Mouse (Mus musculus): ENCODE measurements around the gene Gapdh. TPM values are rescaled to one million over a fixed set of nuclear protein-coding genes. Genes with fewer than 3 reads are reported as not detected.

Gapdh gene
- polyA plus RNA-seq, 2 experiments: 1,040 to 1,875 TPM

GRCm38 (mm10) chr6:125142436-125142835, 23.8 kb downstream of the Gapdh start:
- Histone ChIP-seq H3K27me3 (ENCODE audit: control insufficient read depth, insufficient read depth, low read length) (no peaks in the 10 kb centered on the region), H3K9me3 (ENCODE audit: control insufficient read depth, low read length) (no peaks in the 10 kb centered on the region), H3K4me3 (ENCODE audit: insufficient read depth in 1 of 2, low read depth in 2 of 2, low read length in 2 of 2) (no peak overlapping the region), H3K9ac (replicated peaks) (no peak overlapping the region), H3K4me2 (ENCODE audit: low read depth) (no peak overlapping the region), H3K27ac (no peak overlapping the region), H3K36me3 (replicated peaks; ENCODE audit: control insufficient read depth, insufficient read depth, low read depth) (peaks cover 48% of the 10 kb centered on the region), H3K4me1 (replicated peaks; ENCODE audit: control insufficient read depth in 2 of 2, insufficient read depth in 2 of 2, low read length in 1 of 2) (peaks cover 16 to 20% of the 10 kb centered on the region in 2 experiments)
- TF ChIP-seq CTCF (IDR thresholded peaks at IDR 0.05; ENCODE audit: low read depth): no peak
- TF ChIP-seq EP300 (IDR thresholded peaks at IDR 0.05; ENCODE audit: low read depth): no peak
- DNase-seq (ENCODE audit: low read depth in 3 of 3, low spot score in 3 of 3): no peak
- 87% methylated on average over 8 of the region's 8 CpGs for WGBS (ENCODE audit: insufficient replicate concordance)
- no peak for ATAC-seq (ENCODE audit: insufficient read depth)

GRCm38 (mm10) chr6:125139747-125140146, 26.5 kb downstream of the Gapdh start:
- no peak overlapping the region for H3K4me3 ChIP-seq (ENCODE audit: insufficient read depth in 1 of 2, low read depth in 2 of 2, low read length in 2 of 2)
- DNase-seq (ENCODE audit: low read depth in 3 of 3, low spot score in 3 of 3): no peak
- 77% methylated on average over 7 of the region's 7 CpGs for WGBS (ENCODE audit: insufficient replicate concordance)
- no peaks in the 10 kb centered on the region for H3K27me3 ChIP-seq (ENCODE audit: control insufficient read depth, insufficient read depth, low read length)
- ATAC-seq (ENCODE audit: insufficient read depth): no peak
- H3K4me1 ChIP-seq (replicated peaks; ENCODE audit: control insufficient read depth in 2 of 2, insufficient read depth in 2 of 2, low read length in 1 of 2): peaks cover 3 to 4% of the 10 kb centered on the region in 2 experiments; a peak in 3 of 4 replicates
- peaks cover 69% of the 10 kb centered on the region for H3K36me3 ChIP-seq (replicated peaks; ENCODE audit: control insufficient read depth, insufficient read depth, low read depth)
- H3K4me2 ChIP-seq (ENCODE audit: low read depth): no peak overlapping the region
- no peak for TF ChIP-seq CTCF (IDR thresholded peaks at IDR 0.05; ENCODE audit: low read depth)
- no peak for TF ChIP-seq EP300 (IDR thresholded peaks at IDR 0.05; ENCODE audit: low read depth)
- no peaks in the 10 kb centered on the region for H3K9me3 ChIP-seq (ENCODE audit: control insufficient read depth, low read length)
- no peak overlapping the region for H3K9ac ChIP-seq (replicated peaks)
- no peak overlapping the region for H3K27ac ChIP-seq

- Histone ChIP-seq H3K27ac (no peak overlapping the region), H3K36me3 (replicated peaks; ENCODE audit: control insufficient read depth, insufficient read depth, low read depth) (peaks cover 80% of the 10 kb centered on the region), H3K4me1 (replicated peaks; ENCODE audit: control insufficient read depth in 2 of 2, insufficient read depth in 2 of 2, low read length in 1 of 2) (peaks cover 3 to 5% of the 10 kb centered on the region in 2 experiments; a peak in 2 of 4 replicates), H3K4me3 (ENCODE audit: insufficient read depth in 1 of 2, low read depth in 2 of 2, low read length in 2 of 2) (no peak overlapping the region), H3K4me2 (ENCODE audit: low read depth) (no peak overlapping the region), H3K9ac (replicated peaks) (no peak overlapping the region), H3K27me3 (ENCODE audit: control insufficient read depth, insufficient read depth, low read length) (no peaks in the 10 kb centered on the region), H3K9me3 (ENCODE audit: control insufficient read depth, low read length) (no peaks in the 10 kb centered on the region)
- WGBS (ENCODE audit: insufficient replicate concordance): 83% methylated on average over 19 of the region's 19 CpGs
- ATAC-seq (ENCODE audit: insufficient read depth): no peak
- DNase-seq (ENCODE audit: low read depth in 3 of 3, low spot score in 3 of 3): no peak
- no peak for TF ChIP-seq EP300 (IDR thresholded peaks at IDR 0.05; ENCODE audit: low read depth)
- peak; percentile 75 for TF ChIP-seq CTCF (IDR thresholded peaks at IDR 0.05; ENCODE audit: low read depth)
These were observed 29.1 kb downstream of the Gapdh start for GRCm38 (mm10) chr6:125137002-125137671.

- ATAC-seq (ENCODE audit: insufficient read depth): no peak
- peak overlapping the region; percentile 99 for H3K4me2 ChIP-seq (ENCODE audit: low read depth)
- no peaks in the 10 kb centered on the region for H3K9me3 ChIP-seq (ENCODE audit: control insufficient read depth, low read length)
- DNase-seq (ENCODE audit: low read depth in 3 of 3, low spot score in 3 of 3): no peak
- H3K4me3 ChIP-seq (ENCODE audit: insufficient read depth in 1 of 2, low read depth in 2 of 2, low read length in 2 of 2): peak overlapping the region; percentile 91 to 92
- TF ChIP-seq CTCF (IDR thresholded peaks at IDR 0.05; ENCODE audit: low read depth) (no peak), EP300 (IDR thresholded peaks at IDR 0.05; ENCODE audit: low read depth) (no peak)
- 4% methylated on average over 11 of the region's 11 CpGs for WGBS (ENCODE audit: insufficient replicate concordance)
- H3K36me3 ChIP-seq (replicated peaks; ENCODE audit: control insufficient read depth, insufficient read depth, low read depth): peaks cover 59% of the 10 kb centered on the region
- no peaks in the 10 kb centered on the region for H3K27me3 ChIP-seq (ENCODE audit: control insufficient read depth, insufficient read depth, low read length)
- peak overlapping the region; percentile 89 for H3K9ac ChIP-seq (replicated peaks)
- peak overlapping the region; percentile 41 for H3K27ac ChIP-seq
- H3K4me1 ChIP-seq (replicated peaks; ENCODE audit: control insufficient read depth in 2 of 2, insufficient read depth in 2 of 2, low read length in 1 of 2): peaks cover 3 to 8% of the 10 kb centered on the region in 2 experiments; a peak in 3 of 4 replicates
These were observed 33.8 kb downstream of the Gapdh start for GRCm38 (mm10) chr6:125132470-125132869.

- ATAC-seq (ENCODE audit: insufficient read depth) (peak; percentile 88), DNase-seq (ENCODE audit: low read depth in 3 of 3, low spot score in 3 of 3) (peak; percentile 84 to 87 (median 87))
- peak within 1 kb of the TSS; percentile 89 for H3K9ac ChIP-seq (replicated peaks)
- TF ChIP-seq EP300 (IDR thresholded peaks at IDR 0.05; ENCODE audit: low read depth) (no peak), CTCF (IDR thresholded peaks at IDR 0.05; ENCODE audit: low read depth) (0 out of 2 replicates have a peak, but pooled peaks have one; percentile 25)
- H3K27ac ChIP-seq: peak within 1 kb of the TSS; percentile 85
- under 1% methylated on average over 62 of the region's 66 CpGs for WGBS (ENCODE audit: insufficient replicate concordance)
- no peaks in the 10 kb centered on the region for H3K27me3 ChIP-seq (ENCODE audit: control insufficient read depth, insufficient read depth, low read length)
- H3K9me3 ChIP-seq (ENCODE audit: control insufficient read depth, low read length): no peaks in the 10 kb centered on the region
- peak within 1 kb of the TSS; percentile 91 to 92 for H3K4me3 ChIP-seq (ENCODE audit: insufficient read depth in 1 of 2, low read depth in 2 of 2, low read length in 2 of 2)
- H3K4me1 ChIP-seq (replicated peaks; ENCODE audit: control insufficient read depth in 2 of 2, insufficient read depth in 2 of 2, low read length in 1 of 2): peaks cover 3 to 8% of the 10 kb centered on the region in 2 experiments; a peak in 3 of 4 replicates
- H3K4me2 ChIP-seq (ENCODE audit: low read depth): peak within 1 kb of the TSS; percentile 99
- peaks cover 60% of the 10 kb centered on the region for H3K36me3 ChIP-seq (replicated peaks; ENCODE audit: control insufficient read depth, insufficient read depth, low read depth)
These were observed 34.7 kb downstream of the Gapdh start, which contains the start of gene Nop2 for GRCm38 (mm10) chr6:125131302-125132156. Gene Nop2 (plus strand): TSS chr6:125131909.
